Mouse (Mus musculus) fat pad, adult 2 months (tissue): ENCODE results near the gene Entpd4b.
"Not testable (repeated sequence)": the region's sequence is repeated elsewhere in the genome, so short reads cannot be mapped to it uniquely, and the experiment has no call there.

ENCODE experiments used
- DNase-seq: peaks from one replicate; pipeline ENCODE4 v3.0.0-alpha.2; 2011; ENCODE audit warnings: low read depth, low spot score; ENCODE audit errors: extremely low read depth

Entpd4b gene

GRCm38 (mm10) chr14:69555110-69555831, at the start of gene Entpd4b:
Gene Entpd4b (plus strand): TSS chr14:69555424.
- not testable (repeated sequence) for DNase-seq

- not testable (repeated sequence) for DNase-seq
Measured at GRCm38 (mm10) chr14:69507000-69507399, 48.2 kb upstream of the Entpd4b start.

- DNase-seq: not testable (repeated sequence)
Measured at GRCm38 (mm10) chr14:69512449-69512848, 42.8 kb upstream of the Entpd4b start, which contains the start of gene Gm27179. Gene Gm27179 (minus strand): TSS chr14:69512549.

- not testable (repeated sequence) for DNase-seq
Measured at GRCm38 (mm10) chr14:69520810-69521209, 34.4 kb upstream of the Entpd4b start.

GRCm38 (mm10) chr14:69523001-69523400, 32.2 kb upstream of the Entpd4b start:
- DNase-seq: not testable (repeated sequence)

- not testable (repeated sequence) for DNase-seq
Measured at GRCm38 (mm10) chr14:69526202-69526601, 29.0 kb upstream of the Entpd4b start.

- DNase-seq: not testable (repeated sequence)
Measured at GRCm38 (mm10) chr14:69536539-69536938, 18.7 kb upstream of the Entpd4b start.

GRCm38 (mm10) chr14:69540113-69540512, 15.1 kb upstream of the Entpd4b start:
- not testable (repeated sequence) for DNase-seq

GRCm38 (mm10) chr14:69542695-69543094, 12.5 kb upstream of the Entpd4b start:
- not testable (repeated sequence) for DNase-seq

- DNase-seq: not testable (repeated sequence)
Measured at GRCm38 (mm10) chr14:69544033-69544432, 11.2 kb upstream of the Entpd4b start.

GRCm38 (mm10) chr14:69545052-69545451, 10.2 kb upstream of the Entpd4b start:
- not testable (repeated sequence) for DNase-seq

- not testable (repeated sequence) for DNase-seq
Measured at GRCm38 (mm10) chr14:69547310-69547709, 7.9 kb upstream of the Entpd4b start.

- not testable (repeated sequence) for DNase-seq
Measured at GRCm38 (mm10) chr14:69556820-69557219, 1.6 kb downstream of the Entpd4b start.

- not testable (repeated sequence) for DNase-seq
Measured at GRCm38 (mm10) chr14:69557550-69557949, 2.3 kb downstream of the Entpd4b start.
